Mouse (Mus musculus) stomach, embryonic 14.5 days (tissue): Measurements from ENCODE around the gene Bcl7c. TPM values are rescaled to one million over a fixed set of nuclear protein-coding genes. Genes with fewer than 3 reads are reported as not detected.

ENCODE experiments used
- ATAC-seq: fragments of 200-750 bp; cut with Nextera tagmentation; 2 replicates; pipeline ENCODE4 v1.8.0; 2017; ENCODE audit warnings: low read depth, moderate TSS enrichment; ENCODE audit not compliant: insufficient number of reproducible peaks, insufficient read depth, low FRiP score
- H3K27ac ChIP-seq: fragments of 300-500 bp; sonication (generic); 2 replicates; pipeline ENCODE4 v1.5.1; 2014; ENCODE audit warnings: mild to moderate bottlenecking, low read length, moderate library complexity, mixed read lengths
- H3K27me3 ChIP-seq: fragments of 300-500 bp; sonication (generic); 2 replicates; pipeline ENCODE4 v1.6.1; 2014; ENCODE audit warnings: low read length, control low read depth, mixed read lengths; ENCODE audit not compliant: control insufficient read depth, insufficient read depth
- H3K36me3 ChIP-seq: fragments of 300-500 bp; sonication (generic); 2 replicates; pipeline ENCODE4 v1.6.1; 2014; ENCODE audit warnings: mild to moderate bottlenecking, control low read depth, low read length, moderate library complexity, mixed read lengths; ENCODE audit not compliant: control insufficient read depth, insufficient read depth
- H3K4me1 ChIP-seq: fragments of 300-500 bp; sonication (generic); 2 replicates; pipeline ENCODE4 v1.6.1; 2014; ENCODE audit warnings: low read length, control low read depth, mixed read lengths; ENCODE audit not compliant: control insufficient read depth, insufficient read depth
- H3K4me2 ChIP-seq: fragments of 300-500 bp; sonication (generic); replicated peaks from 2 replicates; pipeline ENCODE4 v1.6.1; 2014; ENCODE audit warnings: low read depth, low read length, control low read depth
- H3K4me3 ChIP-seq: fragments of 300-500 bp; sonication (generic); 2 replicates; pipeline ENCODE4 v1.5.1; 2014; ENCODE audit warnings: low read depth, low read length, control low read depth
- H3K9ac ChIP-seq: fragments of 300-500 bp; sonication (generic); replicated peaks from 2 replicates; pipeline ENCODE4 v1.6.1; 2014; ENCODE audit warnings: low read depth, mild to moderate bottlenecking, control low read depth, low read length, moderate library complexity, mixed read lengths
- H3K9me3 ChIP-seq: fragments of 300-500 bp; sonication (generic); 2 replicates; pipeline ENCODE4 v1.6.1; 2016; ENCODE audit warnings: low read depth, low read length, control low read depth; ENCODE audit not compliant: control insufficient read depth
- WGBS: fragments of 180-500 bp; shearing (Covaris S2); extraction: QIAGEN DNeasy Blood & Tissue Kit; methylation state at CpG from one replicate; pipeline ENCODE4 v1.1.7; 2014; 5-methylcytosine and 5-hydroxymethylcytosine counted together
- polyA plus RNA-seq: library from polyadenylated mRNA; unstranded; fragments of >200 nt; fragmentation: Nextera tagmentation; extraction: Ambion mirVana; gene quantifications from 2 replicates; pipeline ENCODE4 v1.2.1, GENCODE M21; 2014

Bcl7c gene
- polyA plus RNA-seq, 1 experiment from 2014 or later = 65.2 TPM

GRCm38 (mm10) chr7:127681888-127682553 is 26.7 kb downstream of the Bcl7c start:
- Histone ChIP-seq H3K4me3 (no peak overlapping the region), H3K4me1 (peaks cover 15% of the 10 kb centered on the region), H3K36me3 (no peaks in the 10 kb centered on the region), H3K27me3 (no peaks in the 10 kb centered on the region), H3K27ac (no peak overlapping the region), H3K9ac (no peak overlapping the region), H3K9me3 (no peaks in the 10 kb centered on the region), H3K4me2 (no peak overlapping the region)
- no peak for ATAC-seq
- WGBS = 75% methylated on average over 8 of the region's 8 CpGs

GRCm38 (mm10) chr7:127680541-127680940 is 28.2 kb downstream of the Bcl7c start:
- Histone ChIP-seq H3K4me2 (no peak overlapping the region), H3K36me3 (no peaks in the 10 kb centered on the region), H3K9me3 (no peaks in the 10 kb centered on the region), H3K9ac (no peak overlapping the region), H3K27me3 (no peaks in the 10 kb centered on the region), H3K27ac (no peak overlapping the region), H3K4me3 (no peak overlapping the region), H3K4me1 (peaks cover 7% of the 10 kb centered on the region)
- WGBS = 89% methylated on average over 13 of the region's 13 CpGs
- no peak for ATAC-seq

- Histone ChIP-seq H3K27me3 (no peaks in the 10 kb centered on the region), H3K4me3 (no peak overlapping the region), H3K9ac (no peak overlapping the region), H3K4me2 (no peak overlapping the region), H3K4me1 (no peaks in the 10 kb centered on the region), H3K9me3 (no peaks in the 10 kb centered on the region), H3K36me3 (no peaks in the 10 kb centered on the region), H3K27ac (no peak overlapping the region)
- WGBS = 72% methylated on average over 2 of the region's 2 CpGs
- no peak for ATAC-seq
Measured at GRCm38 (mm10) chr7:127678811-127679210, 29.9 kb downstream of the Bcl7c start.

GRCm38 (mm10) chr7:127677609-127678008 is 31.1 kb downstream of the Bcl7c start:
- no peaks in the 10 kb centered on the region for H3K27me3 ChIP-seq
- WGBS = 92% methylated on average over 4 of the region's 4 CpGs
- no peak overlapping the region for H3K4me2 ChIP-seq
- H3K27ac ChIP-seq = no peak overlapping the region
- H3K9ac ChIP-seq = no peak overlapping the region
- no peaks in the 10 kb centered on the region for H3K9me3 ChIP-seq
- no peak overlapping the region for H3K4me3 ChIP-seq
- ATAC-seq = no peak
- H3K36me3 ChIP-seq = no peaks in the 10 kb centered on the region
- H3K4me1 ChIP-seq = no peaks in the 10 kb centered on the region

GRCm38 (mm10) chr7:127677077-127677476 is 31.7 kb downstream of the Bcl7c start:
- Histone ChIP-seq H3K27me3 (no peaks in the 10 kb centered on the region), H3K9ac (no peak overlapping the region), H3K36me3 (no peaks in the 10 kb centered on the region), H3K4me2 (no peak overlapping the region), H3K4me1 (no peaks in the 10 kb centered on the region), H3K4me3 (no peak overlapping the region), H3K9me3 (no peaks in the 10 kb centered on the region), H3K27ac (no peak overlapping the region)
- WGBS = 66% methylated on average over 6 of the region's 6 CpGs
- no peak for ATAC-seq

- Histone ChIP-seq H3K27me3 (no peaks in the 10 kb centered on the region), H3K9ac (no peak overlapping the region), H3K4me2 (no peak overlapping the region), H3K27ac (no peak overlapping the region), H3K36me3 (no peaks in the 10 kb centered on the region), H3K4me1 (no peaks in the 10 kb centered on the region), H3K4me3 (no peak overlapping the region), H3K9me3 (no peaks in the 10 kb centered on the region)
- ATAC-seq = peak; percentile 42; the same call in 1 of the 2 replicates
- WGBS = 70% methylated on average over 9 of the region's 9 CpGs
Measured at GRCm38 (mm10) chr7:127675391-127675811, 33.3 kb downstream of the Bcl7c start.

GRCm38 (mm10) chr7:127674977-127675376 is 33.8 kb downstream of the Bcl7c start:
- peak; percentile 31; the same call in 1 of the 2 replicates for ATAC-seq
- no peaks in the 10 kb centered on the region for H3K27me3 ChIP-seq
- H3K9me3 ChIP-seq = no peaks in the 10 kb centered on the region
- WGBS = under 1% methylated on average over 5 of the region's 5 CpGs
- no peak overlapping the region for H3K4me3 ChIP-seq
- no peak overlapping the region for H3K27ac ChIP-seq
- H3K4me2 ChIP-seq = no peak overlapping the region
- no peaks in the 10 kb centered on the region for H3K4me1 ChIP-seq
- H3K36me3 ChIP-seq = no peaks in the 10 kb centered on the region
- no peak overlapping the region for H3K9ac ChIP-seq

- Histone ChIP-seq H3K4me3 (no peak overlapping the region), H3K4me2 (no peak overlapping the region), H3K27ac (no peak overlapping the region), H3K27me3 (no peaks in the 10 kb centered on the region), H3K9me3 (no peaks in the 10 kb centered on the region), H3K36me3 (no peaks in the 10 kb centered on the region), H3K4me1 (no peaks in the 10 kb centered on the region), H3K9ac (no peak overlapping the region)
- 62% methylated on average over 4 of the region's 4 CpGs for WGBS
- no peak for ATAC-seq
Measured at GRCm38 (mm10) chr7:127672776-127673175, 36.0 kb downstream of the Bcl7c start.
